Mouse (Mus musculus) hematopoietic stem cell, adult 5-6 weeks (primary cell): ENCODE results near the gene Arhgef28. TPM values are rescaled to one million over a fixed set of nuclear protein-coding genes. Genes with fewer than 3 reads are reported as not detected.

ENCODE experiments used
- ATAC-seq, 2 experiments: fragments of 125-278 bp in 1 of 2; replicated peaks in 1 of 2; 2 replicates each; pipeline ENCODE4 v1.8.0; 2016 to 2017; ENCODE audit warnings: inconsistent platforms in 2 of 2, mild to moderate bottlenecking in 2 of 2, moderate number of reproducible peaks in 2 of 2, low read depth in 1 of 2, moderate TSS enrichment in 1 of 2; ENCODE audit not compliant: low FRiP score in 2 of 2, poor library complexity in 2 of 2, severe bottlenecking in 2 of 2, insufficient read depth in 1 of 2, low TSS enrichment in 1 of 2
- total RNA-seq: library from RNA; stranded (forward); fragments of 172-1452, 232-1000 nt; gene quantifications from 2 replicates; pipeline ENCODE4 v1.2.3, GENCODE M21; 2017

The Arhgef28 gene
- total RNA-seq, 1 experiment from 2014 or later, result 17.9 TPM

GRCm38 (mm10) chr13:98192596-98192995, 13.6 kb downstream of the Arhgef28 start:
- no peak for ATAC-seq

- no peak for ATAC-seq
Observed at GRCm38 (mm10) chr13:98188500-98188899, 17.7 kb downstream of the Arhgef28 start.

GRCm38 (mm10) chr13:98187904-98188303, 18.3 kb downstream of the Arhgef28 start:
- no peak for ATAC-seq

GRCm38 (mm10) chr13:98186179-98186578, 20.1 kb downstream of the Arhgef28 start:
- ATAC-seq, result no peak

GRCm38 (mm10) chr13:98184632-98185031, 21.6 kb downstream of the Arhgef28 start:
- ATAC-seq, result no peak

DNA sequence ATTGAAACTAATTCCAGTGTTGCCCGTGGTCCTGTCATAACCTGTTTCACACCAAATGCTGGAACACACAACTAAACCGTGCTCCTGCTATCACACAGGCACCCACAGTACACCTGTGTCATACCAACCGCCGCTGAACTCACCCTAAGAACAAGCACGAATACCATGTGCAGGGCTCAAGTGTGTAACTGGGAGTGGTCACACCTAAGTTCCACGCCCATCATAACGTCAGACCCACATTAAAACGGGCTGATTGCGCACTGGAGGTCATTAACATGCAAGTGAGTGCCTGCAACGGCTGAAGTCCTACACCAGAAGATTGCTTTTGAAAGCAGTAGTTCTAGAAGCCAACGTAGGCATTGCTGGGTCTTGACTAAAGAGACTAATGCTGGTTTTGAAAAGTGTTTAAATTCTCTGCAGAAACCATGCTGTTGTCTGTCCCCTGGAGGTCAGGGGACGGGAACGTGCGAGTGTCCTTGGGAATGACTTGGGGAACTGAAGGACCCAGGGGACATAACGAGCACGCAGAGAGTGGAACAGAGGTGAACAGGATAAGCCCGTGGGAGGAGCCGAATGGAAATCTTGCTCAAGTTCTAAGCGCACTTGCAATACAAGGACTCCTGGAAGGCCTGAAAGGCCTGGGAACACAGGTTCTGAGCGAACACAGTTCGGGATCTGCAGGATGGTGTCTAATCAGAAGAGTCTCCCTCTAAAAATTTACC, 22.9 kb downstream of the Arhgef28 start:
- no peak for ATAC-seq

GRCm38 (mm10) chr13:98182330-98182729, 23.9 kb downstream of the Arhgef28 start:
- ATAC-seq, result no peak

DNA sequence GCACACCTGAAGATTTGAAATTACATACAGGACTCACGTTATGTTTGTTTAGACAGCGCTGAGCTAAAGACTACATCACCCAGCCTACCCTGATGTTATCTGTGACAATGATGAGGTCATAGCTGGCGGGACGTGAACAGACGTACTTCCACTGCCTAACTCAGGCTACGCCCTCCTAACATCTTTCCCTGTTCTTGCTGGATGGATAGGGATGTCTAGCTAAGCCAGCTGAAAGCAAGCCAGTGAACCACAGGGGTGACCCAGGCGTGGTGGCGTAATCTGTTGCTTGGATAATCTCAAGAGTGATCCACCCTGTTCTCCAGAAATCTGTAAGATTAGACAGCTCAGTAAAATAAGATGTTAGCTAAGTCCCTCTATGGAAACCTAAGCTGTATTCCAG, 25.6 kb downstream of the Arhgef28 start:
- ATAC-seq, result no peak

- no peak for ATAC-seq
Observed at GRCm38 (mm10) chr13:98175323-98176007, 30.8 kb downstream of the Arhgef28 start.

DNA sequence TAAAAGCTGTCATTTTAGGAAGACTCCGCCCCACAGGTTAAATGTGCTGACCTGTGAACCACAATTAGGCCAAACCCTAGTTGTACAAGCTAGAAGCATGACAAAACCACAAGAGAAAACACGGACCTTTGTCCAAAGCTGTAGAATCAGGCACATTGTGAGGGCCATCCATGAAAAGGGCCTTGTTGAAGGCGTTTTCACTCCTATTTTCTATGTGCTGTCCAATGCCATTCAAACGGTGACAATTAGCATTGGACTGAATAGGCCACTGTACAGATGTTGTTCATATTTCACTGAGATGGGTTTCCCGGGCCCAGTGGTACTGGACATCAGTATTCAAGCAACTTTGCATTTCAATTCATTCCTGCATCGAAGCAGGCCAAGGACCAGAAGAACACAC, 33.2 kb downstream of the Arhgef28 start:
- no peak for ATAC-seq

DNA sequence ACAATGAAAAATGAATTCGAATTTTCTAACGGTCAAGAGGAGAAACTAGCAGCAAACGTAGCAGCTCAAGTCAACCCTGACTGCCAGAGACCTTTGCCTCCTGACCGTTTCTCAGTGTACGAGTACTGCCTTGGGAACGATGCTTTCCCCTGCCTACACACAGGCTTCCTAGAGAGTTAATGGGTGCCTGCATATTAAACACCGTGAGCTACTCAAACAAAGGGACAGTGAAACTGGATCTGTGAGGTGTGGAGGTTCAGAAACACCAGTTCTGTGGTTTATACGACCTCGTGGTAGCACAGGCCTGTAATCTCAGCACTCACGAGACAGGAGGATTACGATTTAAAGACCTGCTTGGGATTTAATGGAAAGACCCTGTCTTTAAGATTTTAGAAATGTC, 33.9 kb downstream of the Arhgef28 start:
- ATAC-seq, result no peak

GRCm38 (mm10) chr13:98171706-98172105, 34.5 kb downstream of the Arhgef28 start:
- no peak for ATAC-seq

GRCm38 (mm10) chr13:98171257-98171656, 35.0 kb downstream of the Arhgef28 start:
- no peak for ATAC-seq

DNA sequence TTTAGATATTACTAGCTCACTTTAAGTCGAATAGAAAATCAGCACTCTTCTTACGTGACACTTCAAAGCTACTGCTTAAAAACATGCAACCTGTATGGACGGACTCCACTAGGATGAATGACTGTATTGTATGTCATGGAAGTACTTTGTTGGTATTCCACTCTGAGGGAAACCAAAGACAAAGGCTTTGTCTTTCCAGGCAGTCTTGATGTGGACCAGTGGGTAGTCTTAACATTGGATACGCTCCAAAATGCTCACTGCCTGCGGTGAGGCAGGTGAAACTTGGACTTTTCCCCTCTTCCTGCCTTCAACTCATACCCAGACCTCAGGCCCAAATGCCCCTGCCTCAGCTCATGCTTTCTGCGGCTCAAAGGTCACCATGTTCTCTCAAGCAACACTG, 41.4 kb downstream of the Arhgef28 start:
- no peak for ATAC-seq

GRCm38 (mm10) chr13:98161496-98161895, 44.7 kb downstream of the Arhgef28 start:
- no peak for ATAC-seq

DNA sequence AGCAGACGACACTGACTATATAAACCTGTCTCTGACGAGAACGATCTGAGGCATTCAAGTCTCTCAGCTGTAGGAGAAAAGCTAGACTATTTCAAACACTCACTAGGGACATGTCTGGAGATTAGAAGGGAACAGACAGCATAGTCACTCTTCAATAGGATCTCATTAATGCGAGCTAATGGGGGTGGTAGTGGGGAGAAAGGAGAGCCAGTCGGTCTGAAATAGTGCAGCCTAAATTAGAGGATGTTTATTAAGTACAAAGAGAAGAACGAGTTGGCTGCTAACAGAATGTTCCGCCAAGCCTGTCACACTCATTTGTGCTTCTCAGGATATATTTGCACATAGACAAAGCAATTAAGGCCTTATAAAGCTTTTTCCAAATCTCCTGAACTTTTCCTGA, 49.6 kb downstream of the Arhgef28 start:
- no peak for ATAC-seq

GRCm38 (mm10) chr13:98152759-98153158, 53.5 kb downstream of the Arhgef28 start:
- ATAC-seq, result no peak

- no peak for ATAC-seq
Observed at GRCm38 (mm10) chr13:98147532-98147931, 58.7 kb downstream of the Arhgef28 start.
